Mouse (Mus musculus) ovary, postnatal 10 days (tissue): ENCODE data around the gene Rasa3.

Source experiments
- DNase-seq: peaks from one replicate; pipeline ENCODE4 v3.0.0; 2022; ENCODE audit warnings: low spot score

Rasa3 gene

DNA sequence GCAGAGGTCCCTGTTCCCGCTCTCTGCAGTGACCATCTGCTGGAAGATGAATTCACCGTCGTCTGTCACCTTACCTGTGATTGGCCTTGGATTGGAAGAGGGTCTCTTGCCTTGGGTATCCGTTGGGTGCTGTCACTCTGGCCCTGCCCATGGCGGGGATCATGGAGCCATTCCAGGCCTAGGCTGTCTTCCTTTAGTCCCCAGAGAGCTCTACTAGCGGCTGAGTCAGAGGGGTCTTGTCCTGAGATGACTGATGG is 125.9 kb downstream of the Rasa3 start:
- DNase-seq: no peak

GRCm38 (mm10) chr8:13550718-13551573 is 126.5 kb downstream of the Rasa3 start:
- DNase-seq: peak; percentile 79

GRCm38 (mm10) chr8:13548831-13549230 is 128.6 kb downstream of the Rasa3 start:
- DNase-seq: peak; percentile 52

DNA sequence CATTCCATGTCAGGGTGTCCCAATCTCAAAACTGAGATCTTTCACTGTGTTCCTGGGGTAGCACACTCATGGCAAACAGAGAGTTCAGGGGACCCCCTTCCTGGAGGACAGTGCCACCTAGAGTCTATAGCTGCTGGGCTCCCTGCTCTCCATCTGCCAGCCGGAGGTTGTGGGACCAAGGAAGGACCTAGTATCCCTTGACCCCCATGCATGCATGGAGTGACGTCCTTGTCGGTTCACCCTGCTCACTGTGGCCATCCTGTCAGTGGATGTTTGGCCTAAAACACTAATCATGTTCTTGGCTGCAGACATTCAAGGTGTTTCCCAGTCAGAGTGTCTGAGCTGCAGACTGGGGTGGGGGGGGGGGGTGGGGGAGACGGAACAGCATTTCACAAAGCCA is 129.2 kb downstream of the Rasa3 start:
- DNase-seq: no peak

DNA sequence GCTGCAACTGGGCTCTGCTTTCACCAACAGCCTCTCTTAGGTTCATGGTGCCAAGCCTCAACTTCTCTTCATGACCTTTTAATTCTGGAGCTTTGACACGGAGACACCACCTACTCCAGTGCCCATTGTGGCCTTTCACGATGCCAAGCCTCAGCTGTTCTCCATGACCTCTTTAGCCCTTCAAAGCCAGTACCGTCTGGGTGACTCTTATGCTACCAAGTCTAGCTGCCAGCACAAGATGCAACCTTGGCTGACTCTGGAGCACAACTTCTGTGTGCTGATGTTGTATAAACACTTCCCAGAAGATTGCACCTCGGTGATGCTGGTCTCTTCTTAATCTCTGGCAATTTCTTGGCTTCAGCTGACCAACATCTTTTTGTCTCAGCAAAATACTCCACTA is 131.0 kb downstream of the Rasa3 start:
- DNase-seq: no peak

- DNase-seq: no peak
Observed at GRCm38 (mm10) chr8:13541526-13541925, 135.9 kb downstream of the Rasa3 start.

DNA sequence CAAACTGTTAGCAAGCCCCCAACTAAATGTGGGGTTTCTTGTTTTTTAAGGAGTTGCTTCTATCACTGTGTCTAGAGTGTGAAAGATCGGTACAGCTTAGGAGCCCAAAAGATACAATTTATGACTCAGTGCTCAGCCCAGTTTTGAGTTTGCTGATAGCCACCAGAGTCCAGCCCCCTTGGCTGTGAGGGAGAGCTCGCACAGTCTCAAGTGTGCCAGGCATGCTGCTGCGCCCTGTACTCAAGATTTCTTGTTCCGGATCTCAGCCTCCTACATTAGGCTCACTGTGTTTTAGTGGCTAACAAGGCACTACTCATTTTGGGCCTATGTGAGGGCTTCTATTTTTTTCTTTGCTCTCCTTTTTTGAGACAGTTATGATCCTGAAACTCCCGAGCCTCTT is 137.3 kb downstream of the Rasa3 start:
- no peak for DNase-seq

DNA sequence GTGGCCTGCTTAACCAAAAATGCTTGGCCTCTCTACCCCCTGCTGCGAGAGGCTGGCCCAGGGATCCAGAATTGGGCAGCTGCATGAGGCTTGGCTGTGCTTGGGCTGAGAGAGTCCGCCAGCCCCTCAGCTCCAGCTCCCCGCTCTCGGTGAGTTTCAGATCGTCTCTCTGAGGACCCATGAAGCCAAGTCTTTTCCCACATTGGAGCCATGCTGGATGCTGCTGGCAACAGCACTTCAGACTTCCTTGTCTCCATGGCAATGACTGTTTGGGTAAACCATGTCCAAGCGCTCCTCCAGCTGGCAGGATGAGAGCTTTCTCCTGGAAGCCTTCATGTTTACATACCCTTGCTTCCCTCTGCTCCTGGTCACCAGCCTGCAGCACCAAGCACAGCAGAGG is 138.6 kb downstream of the Rasa3 start:
- DNase-seq: no peak

- no peak for DNase-seq
Observed at GRCm38 (mm10) chr8:13537102-13537501, 140.3 kb downstream of the Rasa3 start.

DNA sequence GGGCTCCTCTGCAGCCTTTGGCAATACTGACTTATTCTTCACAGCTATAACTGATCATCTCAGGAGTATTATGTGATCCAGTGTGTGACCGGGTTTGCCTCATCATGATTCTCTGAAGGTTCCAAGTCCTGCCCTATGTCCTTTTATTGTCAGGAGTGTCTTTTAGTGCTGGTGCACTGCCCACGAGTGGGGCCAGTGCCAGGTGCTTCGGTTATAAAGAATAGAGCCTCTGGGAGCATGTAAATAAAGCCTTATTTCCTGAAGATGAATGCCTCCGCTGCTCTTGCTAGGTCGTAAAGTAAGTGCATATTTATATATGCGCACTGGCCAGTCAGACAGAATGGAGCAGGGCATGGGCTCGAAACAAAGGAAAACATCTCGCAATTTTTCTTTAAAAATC is 144.3 kb downstream of the Rasa3 start:
- DNase-seq: no peak

DNA sequence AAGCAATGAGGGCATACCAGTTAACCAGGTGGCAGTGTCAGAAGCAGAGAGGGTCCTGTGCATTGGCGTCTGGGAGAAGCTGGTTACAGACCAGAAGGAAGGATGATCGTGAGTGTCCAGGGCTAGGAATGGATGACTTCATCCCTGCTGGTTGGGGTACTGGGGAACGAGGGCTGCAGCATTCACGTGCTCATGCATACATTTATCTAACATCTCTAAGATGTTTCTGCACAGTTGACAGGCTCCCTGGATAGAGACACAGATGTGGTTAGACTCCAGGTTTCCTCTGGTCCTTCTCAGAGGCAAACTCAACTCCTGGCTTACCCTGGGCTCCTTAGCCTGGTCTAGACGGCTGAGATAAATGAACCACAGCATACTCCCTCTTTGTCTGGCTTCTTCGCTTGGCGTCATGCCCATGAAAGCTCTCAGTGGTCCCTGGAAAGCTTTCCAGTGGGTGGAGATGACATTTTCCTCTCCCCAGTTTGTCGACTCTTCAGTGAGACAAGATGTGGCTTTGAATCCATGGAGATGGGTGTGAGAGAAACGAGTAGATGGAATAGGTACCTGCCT is 145.7 kb downstream of the Rasa3 start:
- no peak for DNase-seq

GRCm38 (mm10) chr8:13530941-13531340 is 146.5 kb downstream of the Rasa3 start:
- DNase-seq: peak; percentile 63

DNA sequence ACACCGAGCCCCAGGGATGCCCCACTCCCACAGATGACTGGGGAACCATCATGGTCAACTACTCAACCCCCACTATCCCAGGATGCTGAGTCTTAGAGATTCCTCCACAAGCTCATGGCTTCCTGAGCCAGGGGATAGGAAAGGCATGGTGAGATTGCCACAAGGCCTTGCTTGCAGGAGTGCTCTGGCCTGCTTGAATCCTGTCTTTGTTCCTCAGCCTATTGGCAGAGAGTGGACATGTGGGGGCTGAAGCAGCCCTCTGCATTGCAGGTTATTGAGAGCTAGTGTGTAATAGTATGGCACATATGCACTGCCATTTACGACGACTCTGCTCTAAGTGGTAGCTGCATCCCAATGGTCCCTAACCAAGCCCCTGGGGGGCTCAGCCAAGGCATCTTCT is 147.0 kb downstream of the Rasa3 start:
- no peak for DNase-seq

GRCm38 (mm10) chr8:13529891-13530316 is 147.5 kb downstream of the Rasa3 start:
- DNase-seq: peak; percentile 66

DNA sequence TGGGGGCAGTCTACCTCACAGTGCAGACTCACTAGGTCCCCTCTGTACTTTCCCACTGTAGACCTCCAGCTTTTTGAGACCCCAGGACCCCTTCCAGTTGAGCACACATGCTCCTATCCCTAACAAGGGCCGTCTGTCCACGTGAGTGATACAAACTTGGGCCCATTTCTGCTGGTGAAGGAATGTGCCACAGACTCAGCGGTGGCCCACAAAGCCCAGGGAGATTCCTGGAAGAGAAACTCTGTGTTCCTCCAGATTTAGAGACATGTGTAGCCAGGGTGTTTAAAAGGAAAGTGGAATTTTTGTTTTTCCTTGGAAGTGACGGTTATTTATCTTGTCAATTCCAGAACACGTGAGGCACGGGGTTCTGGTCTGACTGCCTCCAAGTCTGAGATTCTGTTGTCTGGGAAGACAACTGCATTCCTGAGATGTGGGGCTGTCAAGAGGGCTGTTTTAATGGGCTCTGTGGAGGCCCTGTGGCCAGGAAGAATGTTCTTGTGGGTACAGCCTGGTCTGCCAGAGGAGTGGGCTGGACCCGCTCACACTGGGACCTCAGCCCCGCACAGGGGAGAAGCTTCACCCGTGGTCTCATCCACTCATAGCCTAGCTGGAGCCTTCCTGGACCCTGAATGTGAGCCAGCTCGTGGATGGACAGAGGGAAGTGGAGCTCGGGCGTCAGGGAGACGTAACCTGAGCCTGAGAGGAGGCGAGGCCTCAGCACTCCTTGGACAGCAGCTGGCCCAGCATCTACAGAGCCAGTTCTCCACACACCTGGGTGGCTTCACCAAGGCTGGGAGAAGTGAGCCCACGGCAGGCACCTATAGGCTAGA is 148.2 kb downstream of the Rasa3 start:
- no peak for DNase-seq

- no peak for DNase-seq
Observed at GRCm38 (mm10) chr8:13521392-13521791, 156.0 kb downstream of the Rasa3 start.

DNA sequence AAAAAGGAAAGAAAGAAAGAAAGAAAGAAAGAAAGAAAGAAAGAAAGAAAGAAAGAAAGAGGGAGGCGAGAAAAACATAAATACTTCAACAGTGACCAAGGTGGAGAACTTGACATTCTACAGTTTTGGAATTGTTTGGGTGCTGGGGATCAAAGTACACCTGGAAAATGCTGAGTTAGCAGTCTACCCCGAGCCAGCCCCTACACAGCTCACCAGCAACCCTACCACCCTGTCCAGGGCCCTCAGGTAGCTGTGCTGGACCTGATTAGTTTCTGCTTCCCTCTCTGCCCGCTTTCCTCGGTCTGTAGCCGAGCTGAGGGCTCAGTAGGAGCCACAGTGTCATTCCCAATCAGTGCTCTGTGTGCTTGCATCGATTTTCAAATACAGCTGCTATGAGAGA is 157.1 kb downstream of the Rasa3 start:
- no peak for DNase-seq

GRCm38 (mm10) chr8:13519503-13519902 is 157.9 kb downstream of the Rasa3 start:
- DNase-seq: no peak

DNA sequence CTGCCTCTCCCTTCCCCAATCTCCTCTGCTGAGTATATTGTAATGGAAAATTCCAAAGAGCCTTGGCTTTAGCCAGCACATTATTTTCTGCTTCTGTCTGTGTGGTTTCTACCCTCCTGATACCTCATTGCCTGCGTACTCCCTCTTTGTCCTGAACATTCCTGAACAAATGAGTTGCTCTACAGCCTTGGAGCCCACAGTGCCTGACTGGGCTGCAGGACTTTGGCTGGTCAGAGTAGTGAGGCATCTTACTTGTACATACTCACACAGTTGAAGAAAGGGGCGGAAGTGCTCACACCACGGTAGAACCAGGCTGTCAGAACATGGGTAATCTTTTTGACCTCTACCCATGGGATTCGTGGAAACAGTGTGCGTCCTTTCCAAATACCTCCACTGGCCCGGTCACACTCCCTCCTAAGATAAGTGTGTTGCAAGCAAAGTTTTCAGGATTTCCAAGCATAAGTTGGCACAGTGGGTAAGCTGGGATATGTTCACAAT is 160.1 kb downstream of the Rasa3 start:
- no peak for DNase-seq
